Mouse (Mus musculus): ENCODE measurements around the gene B9d2. TPM values are rescaled to one million over a fixed set of nuclear protein-coding genes. Genes with fewer than 3 reads are reported as not detected.

Gene B9d2
- polyA plus RNA-seq, 1 experiment from 2014 or later, result 27.2 TPM

- peaks cover 8% of the 10 kb centered on the region for H3K27me3 ChIP-seq (replicated peaks; ENCODE audit: control insufficient read depth, insufficient read depth, low read length)
- no peak overlapping the region for H3K27ac ChIP-seq (ENCODE audit: low read depth)
- H3K9ac ChIP-seq (ENCODE audit: low read length), result no peak overlapping the region
- peaks cover 38% of the 10 kb centered on the region for H3K36me3 ChIP-seq (ENCODE audit: control insufficient read depth, insufficient read depth, low read length)
- H3K4me3 ChIP-seq (ENCODE audit: low read depth, low read length), result no peak overlapping the region
- H3K9me3 ChIP-seq (ENCODE audit: control insufficient read depth, low read length), result no peaks in the 10 kb centered on the region
- DNase-seq (ENCODE audit: low spot score), result no peak
- ATAC-seq (replicated peaks; ENCODE audit: low FRiP score, low TSS enrichment, low read depth), result no peak
- no peaks in the 10 kb centered on the region for H3K4me1 ChIP-seq (replicated peaks; ENCODE audit: control insufficient read depth, insufficient read depth, low read length)
- H3K4me2 ChIP-seq (ENCODE audit: low read length), result no peak overlapping the region
- 92% methylated on average over 10 of the region's 10 CpGs for WGBS
Observed at GRCm38 (mm10) chr7:25669158-25669557, 11.4 kb upstream of the B9d2 start.

- H3K9me3 ChIP-seq (ENCODE audit: control insufficient read depth, low read length), result no peaks in the 10 kb centered on the region
- H3K27ac ChIP-seq (ENCODE audit: low read depth), result no peak overlapping the region
- DNase-seq (ENCODE audit: low spot score), result no peak
- H3K9ac ChIP-seq (ENCODE audit: low read length), result no peak overlapping the region
- ATAC-seq (replicated peaks; ENCODE audit: low FRiP score, low TSS enrichment, low read depth), result no peak
- H3K4me3 ChIP-seq (ENCODE audit: low read depth, low read length), result no peak overlapping the region
- H3K4me2 ChIP-seq (ENCODE audit: low read length), result no peak overlapping the region
- WGBS, result 79% methylated on average over 9 of the region's 9 CpGs
- H3K27me3 ChIP-seq (replicated peaks; ENCODE audit: control insufficient read depth, insufficient read depth, low read length), result peaks cover 13% of the 10 kb centered on the region
- peaks cover 36% of the 10 kb centered on the region for H3K36me3 ChIP-seq (ENCODE audit: control insufficient read depth, insufficient read depth, low read length)
- 0 out of 2 replicates have a peak, but pooled peaks cover 2% of the 10 kb centered on the region for H3K4me1 ChIP-seq (replicated peaks; ENCODE audit: control insufficient read depth, insufficient read depth, low read length)
Observed at GRCm38 (mm10) chr7:25669631-25670030, 10.9 kb upstream of the B9d2 start.

- H3K9me3 ChIP-seq (ENCODE audit: control insufficient read depth, low read length), result no peaks in the 10 kb centered on the region
- no peak for DNase-seq (ENCODE audit: low spot score)
- H3K27ac ChIP-seq (ENCODE audit: low read depth), result no peak overlapping the region
- ATAC-seq (replicated peaks; ENCODE audit: low FRiP score, low TSS enrichment, low read depth), result no peak
- no peak overlapping the region for H3K4me2 ChIP-seq (ENCODE audit: low read length)
- peaks cover 33% of the 10 kb centered on the region for H3K36me3 ChIP-seq (ENCODE audit: control insufficient read depth, insufficient read depth, low read length)
- no peak overlapping the region for H3K4me3 ChIP-seq (ENCODE audit: low read depth, low read length)
- 91% methylated on average over 4 of the region's 4 CpGs for WGBS
- peaks cover 18% of the 10 kb centered on the region for H3K27me3 ChIP-seq (replicated peaks; ENCODE audit: control insufficient read depth, insufficient read depth, low read length)
- H3K4me1 ChIP-seq (replicated peaks; ENCODE audit: control insufficient read depth, insufficient read depth, low read length), result 0 out of 2 replicates have a peak, but pooled peaks cover 6% of the 10 kb centered on the region
- H3K9ac ChIP-seq (ENCODE audit: low read length), result no peak overlapping the region
Observed at GRCm38 (mm10) chr7:25670096-25670495, 10.5 kb upstream of the B9d2 start.

GRCm38 (mm10) chr7:25671686-25672085 is 8.9 kb upstream of the B9d2 start:
- ATAC-seq (replicated peaks; ENCODE audit: low FRiP score, low TSS enrichment, low read depth), result no peak
- no peak for DNase-seq (ENCODE audit: low spot score)
- Histone ChIP-seq H3K27me3 (replicated peaks; ENCODE audit: control insufficient read depth, insufficient read depth, low read length) (peaks cover 29% of the 10 kb centered on the region), H3K4me1 (replicated peaks; ENCODE audit: control insufficient read depth, insufficient read depth, low read length) (0 out of 2 replicates have a peak, but pooled peaks cover 6% of the 10 kb centered on the region), H3K9ac (ENCODE audit: low read length) (no peak overlapping the region), H3K4me3 (ENCODE audit: low read depth, low read length) (no peak overlapping the region), H3K4me2 (ENCODE audit: low read length) (no peak overlapping the region), H3K36me3 (ENCODE audit: control insufficient read depth, insufficient read depth, low read length) (peaks cover 17% of the 10 kb centered on the region), H3K27ac (ENCODE audit: low read depth) (no peak overlapping the region), H3K9me3 (ENCODE audit: control insufficient read depth, low read length) (no peaks in the 10 kb centered on the region)
- WGBS, result 60% methylated on average over 2 of the region's 2 CpGs

GRCm38 (mm10) chr7:25672442-25672841 is 8.1 kb upstream of the B9d2 start:
- Histone ChIP-seq H3K4me3 (ENCODE audit: low read depth, low read length) (no peak overlapping the region), H3K9me3 (ENCODE audit: control insufficient read depth, low read length) (no peaks in the 10 kb centered on the region), H3K4me1 (replicated peaks; ENCODE audit: control insufficient read depth, insufficient read depth, low read length) (0 out of 2 replicates have a peak, but pooled peaks cover 6% of the 10 kb centered on the region), H3K36me3 (ENCODE audit: control insufficient read depth, insufficient read depth, low read length) (peaks cover 10% of the 10 kb centered on the region), H3K4me2 (ENCODE audit: low read length) (no peak overlapping the region), H3K27me3 (replicated peaks; ENCODE audit: control insufficient read depth, insufficient read depth, low read length) (peaks cover 29% of the 10 kb centered on the region), H3K27ac (ENCODE audit: low read depth) (no peak overlapping the region), H3K9ac (ENCODE audit: low read length) (no peak overlapping the region)
- WGBS, result 54% methylated on average over 4 of the region's 4 CpGs
- DNase-seq (ENCODE audit: low spot score) (no peak), ATAC-seq (replicated peaks; ENCODE audit: low FRiP score, low TSS enrichment, low read depth) (no peak)

GRCm38 (mm10) chr7:25674297-25674696 is 6.3 kb upstream of the B9d2 start:
- Histone ChIP-seq H3K4me2 (ENCODE audit: low read length) (peak overlapping the region; percentile 56; the same call in 1 of the 2 replicates), H3K9ac (ENCODE audit: low read length) (no peak overlapping the region), H3K9me3 (ENCODE audit: control insufficient read depth, low read length) (no peaks in the 10 kb centered on the region), H3K27ac (ENCODE audit: low read depth) (no peak overlapping the region), H3K36me3 (ENCODE audit: control insufficient read depth, insufficient read depth, low read length) (no peaks in the 10 kb centered on the region), H3K27me3 (replicated peaks; ENCODE audit: control insufficient read depth, insufficient read depth, low read length) (peaks cover 29% of the 10 kb centered on the region), H3K4me1 (replicated peaks; ENCODE audit: control insufficient read depth, insufficient read depth, low read length) (0 out of 2 replicates have a peak, but pooled peaks cover 6% of the 10 kb centered on the region), H3K4me3 (ENCODE audit: low read depth, low read length) (peak overlapping the region; percentile 27; the same call in 1 of the 2 replicates)
- no peak for DNase-seq (ENCODE audit: low spot score)
- ATAC-seq (replicated peaks; ENCODE audit: low FRiP score, low TSS enrichment, low read depth), result no peak
- WGBS, result 24% methylated on average over 9 of the region's 9 CpGs

- Histone ChIP-seq H3K27ac (ENCODE audit: low read depth) (no peak within 1 kb of the TSS), H3K4me3 (ENCODE audit: low read depth, low read length) (peak within 1 kb of the TSS; percentile 27), H3K9me3 (ENCODE audit: control insufficient read depth, low read length) (no peaks in the 10 kb centered on the region), H3K4me1 (replicated peaks; ENCODE audit: control insufficient read depth, insufficient read depth, low read length) (peaks cover 7% of the 10 kb centered on the region; the same call in 1 of the 2 replicates), H3K36me3 (ENCODE audit: control insufficient read depth, insufficient read depth, low read length) (no peaks in the 10 kb centered on the region), H3K9ac (ENCODE audit: low read length) (peak within 1 kb of the TSS; percentile 29), H3K27me3 (replicated peaks; ENCODE audit: control insufficient read depth, insufficient read depth, low read length) (peaks cover 29% of the 10 kb centered on the region), H3K4me2 (ENCODE audit: low read length) (peak within 1 kb of the TSS; percentile 56)
- peak; percentile 17; the same call in 1 of the 2 replicates for ATAC-seq (replicated peaks; ENCODE audit: low FRiP score, low TSS enrichment, low read depth)
- no peak for DNase-seq (ENCODE audit: low spot score)
- WGBS, result 2% methylated on average over 28 of the region's 29 CpGs
Observed at GRCm38 (mm10) chr7:25674719-25675300, 5.8 kb upstream of the B9d2 start, which contains the start of gene Tmem91. Gene Tmem91 (minus strand): TSS chr7:25675166.

GRCm38 (mm10) chr7:25675405-25675804 is 5.2 kb upstream of the B9d2 start:
- 0 out of 2 replicates have a peak, but pooled peaks have one; percentile 9 for ATAC-seq (replicated peaks; ENCODE audit: low FRiP score, low TSS enrichment, low read depth)
- no peaks in the 10 kb centered on the region for H3K9me3 ChIP-seq (ENCODE audit: control insufficient read depth, low read length)
- no peak for DNase-seq (ENCODE audit: low spot score)
- WGBS, result 46% methylated on average over 6 of the region's 6 CpGs
- peak overlapping the region; percentile 56 for H3K4me2 ChIP-seq (ENCODE audit: low read length)
- H3K4me3 ChIP-seq (ENCODE audit: low read depth, low read length), result 0 out of 2 replicates have a peak overlapping the region, but pooled peaks have one; percentile 27
- H3K4me1 ChIP-seq (replicated peaks; ENCODE audit: control insufficient read depth, insufficient read depth, low read length), result peaks cover 12% of the 10 kb centered on the region; the same call in 1 of the 2 replicates
- H3K27me3 ChIP-seq (replicated peaks; ENCODE audit: control insufficient read depth, insufficient read depth, low read length), result peaks cover 29% of the 10 kb centered on the region
- H3K9ac ChIP-seq (ENCODE audit: low read length), result no peak overlapping the region
- no peak overlapping the region for H3K27ac ChIP-seq (ENCODE audit: low read depth)
- no peaks in the 10 kb centered on the region for H3K36me3 ChIP-seq (ENCODE audit: control insufficient read depth, insufficient read depth, low read length)
